Comparison of ENCODE assay signal across 8 mouse cellular contexts in genomic region chr3:52343270-52344070, GRCm38 (mm10).
A peak's percentile ranks its signal among the peaks of the same experiment; 100 is the strongest.
DNase-seq lines count a peak whose midpoint lies in the region; ATAC-seq and TF ChIP-seq lines count a peak whose summit lies in the region.
"Had no signal": no experiment of that assay in that cellular context is flagged by ENCODE, and none has a peak within 500 bp of the region (broad histone marks: within the 10 kb centered on the region; RNA-seq: fewer than 3 reads in every experiment).

No protein-coding gene starts in this region.

- no peak for ATAC-seq in midbrain, embryonic 11.5 days (ENCODE audit: low FRiP score)
- no peak for ATAC-seq in midbrain, postnatal 0 days (ENCODE audit: low FRiP score)
- ATAC-seq in embryonic facial prominence, embryonic 14.5 days (ENCODE audit: low read depth) = peak; percentile 73
- ATAC-seq in forebrain, postnatal 0 days = no peak

- H3K27ac ChIP-seq in midbrain, embryonic 11.5 days (ENCODE audit: low read depth, low read length) = no peak overlapping the region
- H3K27ac ChIP-seq in midbrain, postnatal 0 days (ENCODE audit: low read depth, low read length) = no peak overlapping the region
- H3K27ac ChIP-seq in embryonic facial prominence, embryonic 14.5 days (replicated peaks; ENCODE audit: low read depth, low read length) = no peak overlapping the region
- no peak overlapping the region for H3K27ac ChIP-seq in forebrain, postnatal 0 days (ENCODE audit: low read depth, low read length)

- TF ChIP-seq CTCF in midbrain, postnatal 0 days (IDR thresholded peaks at IDR 0.05) = no peak
- no peak for TF ChIP-seq CTCF in forebrain, postnatal 0 days (IDR thresholded peaks at IDR 0.05; ENCODE audit: low read depth)

- DNase-seq in midbrain, embryonic 11.5 days (ENCODE audit: low spot score, missing footprints) = peak; percentile 56
- DNase-seq in midbrain, postnatal 0 days (ENCODE audit: low spot score) = no peak
- DNase-seq in embryonic facial prominence, embryonic 14.5 days (ENCODE audit: low spot score) = peak; percentile 76
- DNase-seq in lung, postnatal 10 days = peak; percentile 56
- peak; percentile 36 to 38 for DNase-seq in thymus, postnatal 36 days
- DNase-seq in gastrocnemius, postnatal 25 days = no peak
- no peak for DNase-seq in forebrain, postnatal 0 days

- H3K9me3 ChIP-seq in midbrain, embryonic 11.5 days (ENCODE audit: control insufficient read depth, low read length) = no peaks in the 10 kb centered on the region
- H3K9me3 ChIP-seq in midbrain, postnatal 0 days (ENCODE audit: low read length) = no peaks in the 10 kb centered on the region
- H3K9me3 ChIP-seq in embryonic facial prominence, embryonic 14.5 days (ENCODE audit: control insufficient read depth, low read length) = no peaks in the 10 kb centered on the region
- no peaks in the 10 kb centered on the region for H3K9me3 ChIP-seq in forebrain, postnatal 0 days (ENCODE audit: low read length)

- H3K36me3 ChIP-seq in midbrain, embryonic 11.5 days (ENCODE audit: control insufficient read depth, insufficient read depth, low read length) = no peaks in the 10 kb centered on the region
- no peaks in the 10 kb centered on the region for H3K36me3 ChIP-seq in midbrain, postnatal 0 days (ENCODE audit: insufficient read depth, low read length)
- H3K36me3 ChIP-seq in embryonic facial prominence, embryonic 14.5 days (ENCODE audit: control insufficient read depth, insufficient read depth, low read length) = peaks cover 17% of the 10 kb centered on the region; the same call in 1 of the 2 replicates
- H3K36me3 ChIP-seq in forebrain, postnatal 0 days (ENCODE audit: insufficient read depth) = no peaks in the 10 kb centered on the region

- no peak overlapping the region for H3K4me3 ChIP-seq in midbrain, embryonic 11.5 days (ENCODE audit: low read depth, low read length)
- no peak overlapping the region for H3K4me3 ChIP-seq in midbrain, postnatal 0 days (ENCODE audit: low read depth, low read length)
- H3K4me3 ChIP-seq in embryonic facial prominence, embryonic 14.5 days (ENCODE audit: low read depth, low read length) = no peak overlapping the region
- H3K4me3 ChIP-seq in forebrain, postnatal 0 days (ENCODE audit: low read depth, low read length) = no peak overlapping the region

- H3K4me1 ChIP-seq in midbrain, embryonic 11.5 days (ENCODE audit: control insufficient read depth, insufficient read depth, low read length) = peaks cover 10% of the 10 kb centered on the region
- no peaks in the 10 kb centered on the region; the same call in 1 of the 2 replicates for H3K4me1 ChIP-seq in midbrain, postnatal 0 days (ENCODE audit: insufficient read depth, low read length)
- H3K4me1 ChIP-seq in embryonic facial prominence, embryonic 14.5 days (ENCODE audit: control insufficient read depth, insufficient read depth, low read length) = peaks cover 18% of the 10 kb centered on the region
- H3K4me1 ChIP-seq in forebrain, postnatal 0 days (ENCODE audit: insufficient read depth) = no peaks in the 10 kb centered on the region; the same call in 1 of the 2 replicates

- no peak overlapping the region for H3K4me2 ChIP-seq in midbrain, embryonic 11.5 days
- H3K4me2 ChIP-seq in midbrain, postnatal 0 days (ENCODE audit: low read depth, low read length, poor library complexity, severe bottlenecking) = no peak overlapping the region
- no peak overlapping the region for H3K4me2 ChIP-seq in embryonic facial prominence, embryonic 14.5 days (ENCODE audit: low read depth, low read length)
- H3K4me2 ChIP-seq in forebrain, postnatal 0 days (ENCODE audit: low read depth) = no peak overlapping the region
- H3K4me2 ChIP-seq: heart, embryonic 11.5 days had no signal

- H3K9ac ChIP-seq in midbrain, embryonic 11.5 days (ENCODE audit: low read length) = no peak overlapping the region
- H3K9ac ChIP-seq in midbrain, postnatal 0 days (replicated peaks; ENCODE audit: low read length, poor library complexity, severe bottlenecking) = no peak overlapping the region
- no peak overlapping the region for H3K9ac ChIP-seq in embryonic facial prominence, embryonic 14.5 days (ENCODE audit: low read depth, low read length)
- H3K9ac ChIP-seq in forebrain, postnatal 0 days = no peak overlapping the region

- WGBS in midbrain, embryonic 11.5 days = 86% methylated on average over 6 of the region's 6 CpGs
- WGBS in midbrain, postnatal 0 days = 79% methylated on average over 6 of the region's 6 CpGs
- WGBS in embryonic facial prominence, embryonic 14.5 days = 69% methylated on average over 6 of the region's 6 CpGs
- 82% methylated on average over 6 of the region's 6 CpGs for WGBS in forebrain, postnatal 0 days

- H3K27me3 ChIP-seq in midbrain, embryonic 11.5 days (ENCODE audit: control insufficient read depth, insufficient read depth, low read length) = no peaks in the 10 kb centered on the region
- H3K27me3 ChIP-seq in midbrain, postnatal 0 days (ENCODE audit: insufficient read depth, low read length) = no peaks in the 10 kb centered on the region
- no peaks in the 10 kb centered on the region for H3K27me3 ChIP-seq in embryonic facial prominence, embryonic 14.5 days (replicated peaks; ENCODE audit: control insufficient read depth, insufficient read depth, low read length)
- no peaks in the 10 kb centered on the region for H3K27me3 ChIP-seq in forebrain, postnatal 0 days (ENCODE audit: insufficient read depth, low read length)

Comparison
In these comparisons a context has a peak if more than half of its experiments do, and no peak if none do; other contexts are left out.
1. DNase-seq: peak in midbrain, embryonic 11.5 days (single experiment), embryonic facial prominence, embryonic 14.5 days (single experiment), lung, postnatal 10 days (single experiment) and thymus, postnatal 36 days (2 of 2); none in midbrain, postnatal 0 days (single experiment), gastrocnemius, postnatal 25 days (single experiment) and forebrain, postnatal 0 days (single experiment).